Mouse (Mus musculus): ENCODE data around the gene Ltb.

DNA sequence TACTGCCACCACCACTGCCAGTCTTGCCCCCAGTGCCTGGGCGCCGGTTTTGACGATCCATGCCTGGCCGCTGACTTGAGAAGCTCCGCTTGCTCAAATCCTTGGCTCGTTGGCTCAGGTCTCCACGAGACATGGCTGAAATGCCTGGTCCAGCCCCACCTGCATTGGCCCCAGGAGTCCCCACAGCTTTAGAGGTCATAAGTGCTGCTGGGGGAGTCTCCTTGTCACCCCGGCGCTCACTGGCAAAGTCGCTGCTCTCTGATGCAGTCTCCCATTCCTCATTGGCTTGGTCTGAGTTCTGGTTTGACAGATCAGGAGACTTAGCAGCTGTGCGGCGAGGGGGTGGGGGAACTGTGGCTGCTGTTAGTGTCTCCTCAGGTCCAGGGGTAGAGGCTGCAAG, 38.8 kb upstream of the Ltb start:
- TF ChIP-seq CTCF (IDR thresholded peaks at IDR 0.05; ENCODE audit: borderline replicate concordance, extremely low read depth, insufficient read depth, insufficient read length) = no peak
- TF ChIP-seq POLR2A (IDR thresholded peaks at IDR 0.05; ENCODE audit: borderline replicate concordance, extremely low read depth, insufficient read depth, insufficient read length, poor library complexity, severe bottlenecking) = no peak

Measured in brain, embryonic 14.5 days (tissue).